Mouse (Mus musculus) liver, embryonic 15.5 days (tissue): ENCODE results near the gene Stim1. TPM values are rescaled to one million over a fixed set of nuclear protein-coding genes. Genes with fewer than 3 reads are reported as not detected.

Experiments
- ATAC-seq: fragments of 200-750 bp; cut with Nextera tagmentation; 2 replicates; pipeline ENCODE4 v1.8.0; 2017; ENCODE audit warnings: moderate number of reproducible peaks, mild to moderate bottlenecking, moderate library complexity; ENCODE audit not compliant: insufficient read depth
- H3K27ac ChIP-seq: fragments of 300-500 bp; sonication (generic); replicated peaks from 2 replicates; pipeline ENCODE4 v1.5.1; 2015; ENCODE audit warnings: mild to moderate bottlenecking, inconsistent platforms
- H3K27me3 ChIP-seq: fragments of 300-500 bp; sonication (generic); 2 replicates; pipeline ENCODE4 v1.6.1; 2015; ENCODE audit warnings: mild to moderate bottlenecking, inconsistent platforms
- H3K36me3 ChIP-seq: fragments of 300-500 bp; sonication (generic); replicated peaks from 2 replicates; pipeline ENCODE4 v1.6.1; 2015; ENCODE audit warnings: moderate library complexity, mild to moderate bottlenecking, inconsistent platforms
- H3K4me1 ChIP-seq: fragments of 300-500 bp; sonication (generic); replicated peaks from 2 replicates; pipeline ENCODE4 v1.6.1; 2015; ENCODE audit warnings: inconsistent platforms
- H3K4me2 ChIP-seq: fragments of 300-500 bp; sonication (generic); 2 replicates; pipeline ENCODE4 v1.6.1; 2015; ENCODE audit warnings: moderate library complexity, mild to moderate bottlenecking, inconsistent platforms
- H3K4me3 ChIP-seq: fragments of 300-500 bp; sonication (generic); replicated peaks from 2 replicates; pipeline ENCODE4 v1.5.1; 2015; ENCODE audit warnings: mild to moderate bottlenecking, inconsistent platforms
- H3K9ac ChIP-seq: fragments of 300-500 bp; sonication (generic); 2 replicates; pipeline ENCODE4 v1.6.1; 2015; ENCODE audit warnings: moderate library complexity, mild to moderate bottlenecking, inconsistent platforms
- H3K9me3 ChIP-seq: fragments of 300-500 bp; sonication (generic); replicated peaks from 2 replicates; pipeline ENCODE4 v1.6.1; 2016; ENCODE audit warnings: inconsistent platforms
- WGBS: fragments of 180-500 bp; shearing (Covaris S2); methylation state at CpG from one replicate; pipeline ENCODE4 v1.1.7; 2015; ENCODE audit warnings: mixed read lengths; ENCODE audit not compliant: insufficient replicate concordance; 5-methylcytosine and 5-hydroxymethylcytosine counted together
- polyA plus RNA-seq: library from polyadenylated mRNA; unstranded; fragments of >200 nt; fragmentation: Nextera tagmentation; extraction: Ambion mirVana; gene quantifications from 2 replicates; pipeline ENCODE4 v1.2.1, GENCODE M21; 2015

Gene Stim1
- polyA plus RNA-seq, 1 experiment from 2014 or later = 14.9 TPM

GRCm38 (mm10) chr7:102266401-102267042 is 1.1 kb upstream of the Stim1 start:
- Histone ChIP-seq H3K4me2 (peak overlapping the region; percentile 91), H3K4me1 (peaks cover 55% of the 10 kb centered on the region), H3K27ac (peak overlapping the region; percentile 93), H3K9ac (peak overlapping the region; percentile 83), H3K9me3 (no peaks in the 10 kb centered on the region), H3K27me3 (no peaks in the 10 kb centered on the region), H3K36me3 (no peaks in the 10 kb centered on the region), H3K4me3 (peak overlapping the region; percentile 73)
- 12% methylated on average over 14 of the region's 14 CpGs for WGBS
- peak; percentile 11 for ATAC-seq

DNA sequence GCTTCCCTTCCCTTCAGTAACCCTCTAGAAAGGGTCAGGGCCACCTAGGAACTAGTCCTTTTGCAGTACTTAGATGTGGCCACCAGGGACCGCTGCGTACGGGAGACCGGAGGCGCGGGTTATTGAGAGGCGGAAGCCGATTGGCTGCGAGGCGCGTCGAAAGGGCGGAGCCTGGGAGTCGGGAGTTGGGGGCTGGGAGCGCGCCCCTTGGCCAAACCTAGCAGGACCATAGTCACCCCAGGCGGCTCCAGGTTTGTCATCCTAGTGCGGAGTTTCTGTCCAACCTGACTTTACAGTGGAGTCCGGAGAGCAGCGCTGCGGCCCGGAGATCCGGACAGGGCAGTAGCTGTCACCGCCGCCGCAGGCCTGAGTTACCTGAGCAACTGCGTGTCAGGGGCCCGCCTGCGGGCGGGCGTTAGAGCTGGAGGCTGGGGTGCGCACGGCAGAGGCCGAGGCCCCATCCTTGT is 460 bp upstream of the Stim1 start:
- Histone ChIP-seq H3K27me3 (no peaks in the 10 kb centered on the region), H3K4me3 (peak overlapping the region; percentile 73), H3K9ac (peak overlapping the region; percentile 83), H3K4me2 (peak overlapping the region; percentile 91), H3K9me3 (no peaks in the 10 kb centered on the region), H3K4me1 (peaks cover 61% of the 10 kb centered on the region), H3K27ac (peak overlapping the region; percentile 93), H3K36me3 (no peaks in the 10 kb centered on the region)
- ATAC-seq = peak; percentile 86
- under 1% methylated on average over 34 of the region's 34 CpGs for WGBS

DNA sequence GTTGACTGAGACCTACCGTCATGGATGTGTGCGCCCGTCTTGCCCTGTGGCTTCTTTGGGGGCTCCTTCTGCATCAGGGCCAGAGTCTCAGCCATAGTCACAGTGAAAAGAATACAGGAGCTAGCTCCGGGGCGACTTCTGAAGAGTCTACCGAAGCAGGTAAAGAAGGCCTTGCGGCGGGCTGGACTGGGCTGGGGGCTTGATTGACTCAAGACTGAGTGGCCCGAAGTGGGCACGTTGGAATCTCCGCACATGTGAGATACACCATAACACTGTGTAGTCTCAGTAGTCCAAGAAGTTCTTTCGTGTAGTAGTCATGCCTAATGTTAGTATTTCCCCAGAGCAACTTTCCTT is 766 bp downstream of the Stim1 start:
- Histone ChIP-seq H3K4me3 (peak overlapping the region; percentile 73), H3K4me2 (peak overlapping the region; percentile 91), H3K4me1 (peaks cover 70% of the 10 kb centered on the region), H3K36me3 (0 out of 2 replicates have a peak, but pooled peaks cover 3% of the 10 kb centered on the region), H3K27me3 (no peaks in the 10 kb centered on the region), H3K9ac (peak overlapping the region; percentile 83), H3K27ac (peak overlapping the region; percentile 93), H3K9me3 (no peaks in the 10 kb centered on the region)
- WGBS = 3% methylated on average over 12 of the region's 12 CpGs
- ATAC-seq = no peak

- Histone ChIP-seq H3K9me3 (no peaks in the 10 kb centered on the region), H3K9ac (no peak overlapping the region), H3K4me3 (no peak overlapping the region), H3K4me2 (no peak overlapping the region), H3K27ac (no peak overlapping the region; the same call in 1 of the 2 replicates), H3K4me1 (peaks cover 49% of the 10 kb centered on the region), H3K27me3 (no peaks in the 10 kb centered on the region), H3K36me3 (0 out of 2 replicates have a peak, but pooled peaks cover 5% of the 10 kb centered on the region)
- no peak for ATAC-seq
- 83% methylated on average over 3 of the region's 3 CpGs for WGBS
Measured at GRCm38 (mm10) chr7:102272422-102272948, 4.9 kb downstream of the Stim1 start.

- H3K36me3 ChIP-seq = no peaks in the 10 kb centered on the region
- ATAC-seq = no peak
- H3K9me3 ChIP-seq = no peaks in the 10 kb centered on the region
- H3K4me1 ChIP-seq = no peaks in the 10 kb centered on the region
- WGBS = 77% methylated on average over 1 of the region's 1 CpGs
- no peak overlapping the region for H3K27ac ChIP-seq
- H3K4me2 ChIP-seq = no peak overlapping the region
- no peak overlapping the region for H3K4me3 ChIP-seq
- no peak overlapping the region for H3K9ac ChIP-seq
- H3K27me3 ChIP-seq = no peaks in the 10 kb centered on the region
Measured at GRCm38 (mm10) chr7:102281403-102281802, 13.8 kb downstream of the Stim1 start.

DNA sequence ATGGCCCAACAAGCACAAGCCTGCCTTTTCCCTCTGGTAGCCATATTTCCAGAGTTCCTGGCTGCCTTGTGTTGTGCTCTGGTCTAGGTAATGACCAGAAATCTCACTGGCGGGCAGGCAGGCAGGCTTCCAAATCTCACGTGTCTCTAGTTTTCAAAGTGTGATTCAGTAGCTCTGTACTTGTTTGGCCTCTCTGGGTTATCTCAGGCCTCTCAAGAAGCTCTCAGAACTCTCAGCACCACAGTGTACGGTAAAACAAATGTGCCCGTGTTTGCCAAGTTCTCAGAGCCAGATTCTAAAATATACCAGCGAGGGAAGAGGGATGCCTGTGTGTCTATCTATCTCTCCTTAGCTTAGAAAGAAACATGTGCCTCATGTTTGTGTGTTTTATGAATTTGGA is 14.7 kb downstream of the Stim1 start:
- no peaks in the 10 kb centered on the region for H3K9me3 ChIP-seq
- H3K4me3 ChIP-seq = no peak overlapping the region
- no peak for ATAC-seq
- H3K4me2 ChIP-seq = no peak overlapping the region
- H3K27me3 ChIP-seq = no peaks in the 10 kb centered on the region
- H3K36me3 ChIP-seq = no peaks in the 10 kb centered on the region
- no peak overlapping the region for H3K27ac ChIP-seq
- WGBS = 66% methylated on average over 5 of the region's 5 CpGs
- no peak overlapping the region for H3K9ac ChIP-seq
- H3K4me1 ChIP-seq = no peaks in the 10 kb centered on the region

GRCm38 (mm10) chr7:102289466-102289865 is 21.9 kb downstream of the Stim1 start:
- ATAC-seq = no peak
- peaks cover 10% of the 10 kb centered on the region; the same call in 1 of the 2 replicates for H3K4me1 ChIP-seq
- WGBS = 77% methylated on average over 6 of the region's 6 CpGs
- no peaks in the 10 kb centered on the region for H3K27me3 ChIP-seq
- H3K36me3 ChIP-seq = no peaks in the 10 kb centered on the region
- no peak overlapping the region for H3K9ac ChIP-seq
- H3K27ac ChIP-seq = no peak overlapping the region
- H3K4me3 ChIP-seq = no peak overlapping the region
- H3K4me2 ChIP-seq = no peak overlapping the region
- no peaks in the 10 kb centered on the region for H3K9me3 ChIP-seq

DNA sequence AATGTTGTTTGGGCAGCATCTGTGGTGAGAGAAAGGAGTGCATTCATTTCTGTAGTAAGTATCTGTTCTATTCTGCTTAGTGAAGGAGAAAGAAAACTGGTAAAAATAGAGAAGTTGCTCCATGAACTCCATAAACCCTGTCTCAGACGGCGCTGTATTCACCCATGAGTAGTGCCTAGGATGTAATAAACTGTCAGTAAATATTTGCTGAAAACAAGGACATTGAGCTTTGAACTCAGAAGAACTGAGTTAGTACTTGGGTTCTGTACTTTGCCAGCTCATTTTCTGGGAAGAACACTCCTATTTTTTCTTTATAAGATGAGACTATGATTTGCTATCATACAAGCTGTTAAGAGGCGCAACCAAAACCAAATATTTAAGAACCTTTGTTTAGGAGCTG is 24.6 kb downstream of the Stim1 start:
- Histone ChIP-seq H3K9ac (no peak overlapping the region), H3K9me3 (no peaks in the 10 kb centered on the region), H3K4me3 (no peak overlapping the region), H3K27me3 (no peaks in the 10 kb centered on the region), H3K36me3 (no peaks in the 10 kb centered on the region), H3K4me1 (peaks cover 10% of the 10 kb centered on the region; the same call in 1 of the 2 replicates), H3K4me2 (no peak overlapping the region), H3K27ac (no peak overlapping the region)
- ATAC-seq = no peak
- 71% methylated on average over 3 of the region's 3 CpGs for WGBS

GRCm38 (mm10) chr7:102293234-102293633 is 25.6 kb downstream of the Stim1 start:
- H3K9ac ChIP-seq = no peak overlapping the region
- peaks cover 10% of the 10 kb centered on the region; the same call in 1 of the 2 replicates for H3K4me1 ChIP-seq
- no peaks in the 10 kb centered on the region for H3K9me3 ChIP-seq
- no peaks in the 10 kb centered on the region for H3K27me3 ChIP-seq
- H3K4me3 ChIP-seq = no peak overlapping the region
- H3K36me3 ChIP-seq = no peaks in the 10 kb centered on the region
- H3K27ac ChIP-seq = no peak overlapping the region
- H3K4me2 ChIP-seq = no peak overlapping the region
- 20% methylated on average over 2 of the region's 2 CpGs for WGBS
- no peak for ATAC-seq

DNA sequence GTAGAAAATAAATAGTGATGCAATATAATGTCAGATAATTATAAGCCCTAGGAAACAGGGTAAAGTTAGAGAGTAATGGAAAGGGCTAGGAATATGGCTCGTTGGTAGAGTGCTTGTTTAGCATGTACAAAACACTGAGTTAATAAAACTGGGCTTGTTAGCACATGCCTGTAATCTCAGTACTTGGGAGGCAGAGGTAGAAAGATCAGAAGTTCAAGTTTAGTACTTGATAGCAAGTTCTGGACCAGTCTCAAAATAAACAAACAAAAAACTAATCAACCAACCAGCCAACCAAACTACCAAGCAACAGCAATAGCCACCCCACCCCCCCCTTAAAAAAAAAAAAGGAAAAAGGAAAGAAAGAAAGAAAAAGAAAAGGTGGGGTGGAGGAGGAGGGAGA is 33.2 kb downstream of the Stim1 start:
- Histone ChIP-seq H3K27me3 (no peaks in the 10 kb centered on the region), H3K4me1 (0 out of 2 replicates have a peak, but pooled peaks cover 5% of the 10 kb centered on the region), H3K27ac (no peak overlapping the region), H3K4me2 (no peak overlapping the region), H3K9ac (no peak overlapping the region), H3K9me3 (no peaks in the 10 kb centered on the region), H3K4me3 (no peak overlapping the region), H3K36me3 (no peaks in the 10 kb centered on the region)
- no peak for ATAC-seq
- whole genome bisulfite sequencing = 75% methylated on average over 1 of the region's 1 CpGs

- Histone ChIP-seq H3K4me1 (0 out of 2 replicates have a peak, but pooled peaks cover 5% of the 10 kb centered on the region), H3K9me3 (no peaks in the 10 kb centered on the region), H3K4me3 (no peak overlapping the region), H3K27ac (no peak overlapping the region), H3K9ac (no peak overlapping the region), H3K27me3 (no peaks in the 10 kb centered on the region), H3K36me3 (no peaks in the 10 kb centered on the region), H3K4me2 (no peak overlapping the region)
- 86% methylated on average over 4 of the region's 4 CpGs for WGBS
- no peak for ATAC-seq
Measured at GRCm38 (mm10) chr7:102302471-102302870, 34.9 kb downstream of the Stim1 start.
